Mouse (Mus musculus) bone marrow macrophage, adult 2 months (primary cell): ENCODE measurements around the gene Zfp746.

Source experiments
- CTCF ChIP-seq: IDR thresholded peaks from 2 replicates; pipeline ENCODE4 v1.5.1; 2012; ENCODE audit warnings: low read depth, mild to moderate bottlenecking, low read length, moderate library complexity
- POLR2A ChIP-seq: IDR thresholded peaks from 2 replicates; pipeline ENCODE4 v1.6.1; 2012; ENCODE audit warnings: mild to moderate bottlenecking, low read depth, low read length, borderline replicate concordance

GRCm38 (mm10) chr6:48060895-48061294, 25.5 kb downstream of the Zfp746 start:
- TF ChIP-seq CTCF (no peak), POLR2A (no peak)
